Mouse (Mus musculus) layer of hippocampus, adult 9-11 months (tissue): ENCODE data around the gene Cd69.

Experiments
- DNase-seq: peaks from one replicate; pipeline ENCODE4 v3.0.0; 2022

Gene Cd69

DNA sequence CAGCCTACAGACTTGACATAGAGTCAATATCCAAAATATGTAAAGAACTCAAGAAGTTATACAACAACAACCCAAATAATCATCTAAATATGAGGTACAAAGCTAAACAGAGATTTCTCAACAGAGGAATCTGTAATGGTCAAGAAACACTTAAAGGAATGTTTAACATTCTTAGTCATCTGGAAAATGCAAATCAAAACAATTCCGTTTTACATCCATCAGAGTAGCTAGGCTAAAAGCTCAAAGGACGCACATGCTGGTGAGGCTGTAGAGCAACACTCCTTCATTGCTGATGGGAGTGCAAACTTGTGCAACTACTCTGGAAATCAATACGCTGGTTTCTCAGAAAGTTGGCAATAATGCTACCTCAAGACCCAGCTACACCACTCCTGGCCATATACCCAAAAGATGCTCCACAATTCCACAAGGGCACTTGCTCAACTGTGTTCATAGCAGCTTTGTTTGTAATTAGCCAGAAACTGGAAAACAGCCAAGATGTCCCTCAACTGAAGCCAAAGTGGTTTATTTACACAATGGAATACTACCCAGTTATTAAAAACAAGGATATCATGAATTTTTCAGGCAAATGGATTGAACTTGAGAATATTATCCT is 52.9 kb downstream of the Cd69 start:
- no peak for DNase-seq

DNA sequence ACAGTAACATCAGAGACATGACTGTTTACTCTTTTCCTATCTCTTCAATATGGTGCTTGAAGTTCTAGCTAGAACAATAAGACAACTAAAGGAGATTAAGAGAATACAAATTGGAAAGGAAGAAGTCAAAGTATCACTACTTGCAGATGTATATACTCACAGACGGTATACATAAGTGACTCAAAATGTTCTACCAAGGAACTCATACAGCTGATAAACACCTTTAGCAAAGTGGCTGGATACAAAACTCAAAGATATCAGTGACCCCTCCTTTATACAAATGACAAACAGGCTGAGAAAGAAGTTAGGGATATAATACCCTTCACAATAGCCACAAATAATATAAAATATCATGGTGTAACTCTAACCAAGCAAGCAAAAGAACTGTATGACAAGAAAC is 54.2 kb downstream of the Cd69 start:
- no peak for DNase-seq

DNA sequence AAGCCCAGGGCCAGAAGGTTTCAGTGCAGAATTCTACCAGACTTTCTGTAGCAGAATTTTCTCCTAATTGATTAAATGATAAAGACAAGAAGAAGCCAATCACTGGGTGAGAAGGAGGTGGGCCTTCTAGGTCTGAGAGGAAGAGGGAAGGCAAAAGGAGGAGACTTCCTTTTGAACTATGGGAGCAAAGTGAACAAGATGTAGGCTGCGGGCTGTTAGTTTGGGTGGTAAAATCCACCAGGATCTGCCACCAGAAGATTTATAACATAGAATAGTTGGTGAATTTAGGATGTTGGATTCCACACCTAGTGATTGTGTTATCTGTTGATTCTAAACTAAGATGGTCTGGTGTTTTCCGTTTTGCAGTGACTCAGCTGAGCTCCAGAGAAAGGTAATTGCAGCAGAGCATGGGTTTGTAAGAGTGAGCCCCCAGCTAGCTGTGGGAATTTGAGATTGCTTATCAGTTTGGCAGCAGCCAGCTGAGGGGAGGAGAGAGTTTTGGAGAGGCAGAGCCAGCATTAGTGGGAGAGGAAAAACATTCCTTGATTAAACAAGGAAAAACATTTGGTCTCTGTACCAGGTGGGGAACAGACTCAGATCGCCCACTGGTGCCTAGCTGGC is 55.2 kb downstream of the Cd69 start:
- no peak for DNase-seq

DNA sequence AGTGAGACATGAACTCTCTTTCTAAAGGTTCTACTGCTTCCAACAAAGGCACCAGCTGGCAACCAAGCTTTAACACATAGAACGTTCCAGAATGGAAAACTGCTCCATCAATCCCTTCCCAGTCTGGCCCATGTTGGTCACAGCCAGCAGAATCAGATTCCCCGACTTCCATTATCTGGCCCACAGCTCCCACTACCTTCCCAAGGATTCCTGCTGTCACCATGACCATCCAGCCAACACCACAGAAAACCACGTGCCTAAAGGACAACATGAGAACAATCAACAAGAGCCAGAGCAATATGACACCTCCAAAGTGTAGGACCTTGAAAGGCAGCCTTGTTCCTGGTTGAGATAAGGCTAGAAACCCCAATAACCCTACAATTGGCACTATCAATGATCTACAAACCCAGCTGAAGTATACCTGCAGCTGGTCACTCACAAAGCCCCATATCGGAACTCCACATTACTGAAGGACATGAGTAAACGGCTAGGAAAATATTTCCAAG is 57.0 kb downstream of the Cd69 start:
- no peak for DNase-seq
